Mouse (Mus musculus) midbrain, embryonic 16.5 days (tissue): ENCODE measurements around the gene Zfp639. TPM values are rescaled to one million over a fixed set of nuclear protein-coding genes. Genes with fewer than 3 reads are reported as not detected.

Source experiments
- ATAC-seq: fragments of 200-750 bp; cut with Nextera tagmentation; 2 replicates; pipeline ENCODE4 v1.8.0; 2017; ENCODE audit warnings: moderate TSS enrichment
- H3K27ac ChIP-seq: fragments of 300-500 bp; sonication (generic); 2 replicates; pipeline ENCODE4 v1.5.1; 2014; ENCODE audit warnings: mild to moderate bottlenecking, low read length, mixed read lengths
- H3K27me3 ChIP-seq: fragments of 300-500 bp; sonication (generic); 2 replicates; pipeline ENCODE4 v1.6.1; 2014; ENCODE audit warnings: low read depth, low read length, mixed read lengths; ENCODE audit not compliant: control insufficient read depth, insufficient read depth
- H3K36me3 ChIP-seq: fragments of 300-500 bp; sonication (generic); 2 replicates; pipeline ENCODE4 v1.6.1; 2014; ENCODE audit warnings: mild to moderate bottlenecking, low read length, moderate library complexity, mixed read lengths; ENCODE audit not compliant: control insufficient read depth, insufficient read depth
- H3K4me1 ChIP-seq: fragments of 300-500 bp; sonication (generic); 2 replicates; pipeline ENCODE4 v1.6.1; 2014; ENCODE audit warnings: mild to moderate bottlenecking, low read length, mixed read lengths; ENCODE audit not compliant: control insufficient read depth, insufficient read depth
- H3K4me2 ChIP-seq: fragments of 300-500 bp; sonication (generic); 2 replicates; pipeline ENCODE4 v1.6.1; 2014; ENCODE audit warnings: mild to moderate bottlenecking, low read length, mixed read lengths
- H3K4me3 ChIP-seq: fragments of 300-500 bp; sonication (generic); 2 replicates; pipeline ENCODE4 v1.5.1; 2014; ENCODE audit warnings: low read depth, mild to moderate bottlenecking, low read length, moderate library complexity, mixed read lengths
- H3K9ac ChIP-seq: fragments of 300-500 bp; sonication (generic); 2 replicates; pipeline ENCODE4 v1.6.1; 2014; ENCODE audit warnings: low read depth, low read length, mixed read lengths
- H3K9me3 ChIP-seq: fragments of 300-500 bp; sonication (generic); replicated peaks from 2 replicates; pipeline ENCODE4 v1.6.1; 2014; ENCODE audit warnings: mild to moderate bottlenecking, low read length, mixed read lengths; ENCODE audit not compliant: control insufficient read depth, poor library complexity, severe bottlenecking
- WGBS: fragments of 180-500 bp; shearing (Covaris S2); extraction: QIAGEN DNeasy Blood & Tissue Kit; methylation state at CpG from one replicate; pipeline ENCODE4 v1.1.7; 2014; 5-methylcytosine and 5-hydroxymethylcytosine counted together
- polyA plus RNA-seq: library from polyadenylated mRNA; unstranded; fragments of >200 nt; fragmentation: Nextera tagmentation; extraction: Ambion mirVana; gene quantifications from 2 replicates; pipeline ENCODE4 v1.2.1, GENCODE M21; 2015

Gene Zfp639
- polyA plus RNA-seq = 36.6 and 41.7 TPM in 2 replicates

GRCm38 (mm10) chr3:32509496-32510374 is at the start of gene Zfp639:
Gene Zfp639 (plus strand): TSS chr3:32510259.
- H3K9ac ChIP-seq = peak within 1 kb of the TSS; percentile 95
- H3K36me3 ChIP-seq = no peaks in the 10 kb centered on the region
- peaks cover 25% of the 10 kb centered on the region for H3K4me1 ChIP-seq
- peak within 1 kb of the TSS; percentile 60 for H3K4me2 ChIP-seq
- peak within 1 kb of the TSS; percentile 91 for H3K4me3 ChIP-seq
- ATAC-seq = peak; percentile 32; the same call in 1 of the 2 replicates
- 4% methylated on average over 24 of the region's 24 CpGs for WGBS
- peak within 1 kb of the TSS; percentile 84 for H3K27ac ChIP-seq
- H3K27me3 ChIP-seq = no peaks in the 10 kb centered on the region
- H3K9me3 ChIP-seq = no peaks in the 10 kb centered on the region

- Histone ChIP-seq H3K9me3 (no peaks in the 10 kb centered on the region), H3K27ac (no peak overlapping the region), H3K27me3 (no peaks in the 10 kb centered on the region), H3K36me3 (peaks cover 6% of the 10 kb centered on the region; the same call in 1 of the 2 replicates), H3K4me1 (no peaks in the 10 kb centered on the region), H3K9ac (no peak overlapping the region), H3K4me2 (no peak overlapping the region), H3K4me3 (no peak overlapping the region)
- 94% methylated on average over 4 of the region's 4 CpGs for WGBS
- no peak for ATAC-seq
Observed at GRCm38 (mm10) chr3:32467321-32467720, 42.7 kb upstream of the Zfp639 start.

- Histone ChIP-seq H3K4me1 (no peaks in the 10 kb centered on the region), H3K27me3 (no peaks in the 10 kb centered on the region), H3K27ac (no peak overlapping the region), H3K4me2 (no peak overlapping the region), H3K9ac (no peak overlapping the region), H3K36me3 (no peaks in the 10 kb centered on the region), H3K4me3 (no peak overlapping the region), H3K9me3 (no peaks in the 10 kb centered on the region)
- ATAC-seq = no peak
- 79% methylated on average over 4 of the region's 4 CpGs for WGBS
Observed at GRCm38 (mm10) chr3:32468411-32468810, 41.6 kb upstream of the Zfp639 start.

- Histone ChIP-seq H3K9ac (no peak overlapping the region), H3K4me3 (no peak overlapping the region), H3K27ac (no peak overlapping the region), H3K4me2 (no peak overlapping the region), H3K27me3 (no peaks in the 10 kb centered on the region), H3K36me3 (no peaks in the 10 kb centered on the region), H3K9me3 (no peaks in the 10 kb centered on the region), H3K4me1 (no peaks in the 10 kb centered on the region)
- no peak for ATAC-seq
- WGBS = 76% methylated on average over 7 of the region's 7 CpGs
Observed at GRCm38 (mm10) chr3:32470449-32470848, 39.6 kb upstream of the Zfp639 start.

GRCm38 (mm10) chr3:32471098-32471497 is 39.0 kb upstream of the Zfp639 start:
- H3K4me3 ChIP-seq = no peak overlapping the region
- H3K27me3 ChIP-seq = no peaks in the 10 kb centered on the region
- H3K4me1 ChIP-seq = no peaks in the 10 kb centered on the region
- no peak overlapping the region for H3K4me2 ChIP-seq
- no peak overlapping the region for H3K9ac ChIP-seq
- H3K27ac ChIP-seq = no peak overlapping the region
- no peaks in the 10 kb centered on the region for H3K36me3 ChIP-seq
- ATAC-seq = no peak
- 88% methylated on average over 6 of the region's 6 CpGs for WGBS
- no peaks in the 10 kb centered on the region for H3K9me3 ChIP-seq

- Histone ChIP-seq H3K27ac (no peak overlapping the region), H3K4me1 (no peaks in the 10 kb centered on the region), H3K4me2 (no peak overlapping the region), H3K9ac (no peak overlapping the region), H3K9me3 (no peaks in the 10 kb centered on the region), H3K4me3 (no peak overlapping the region), H3K27me3 (no peaks in the 10 kb centered on the region), H3K36me3 (no peaks in the 10 kb centered on the region)
- WGBS = 82% methylated on average over 14 of the region's 14 CpGs
- 0 out of 2 replicates have a peak, but pooled peaks have one; percentile 16 for ATAC-seq
Observed at GRCm38 (mm10) chr3:32472191-32472900, 37.7 kb upstream of the Zfp639 start.

- Histone ChIP-seq H3K27me3 (no peaks in the 10 kb centered on the region), H3K4me1 (no peaks in the 10 kb centered on the region), H3K36me3 (no peaks in the 10 kb centered on the region), H3K27ac (no peak overlapping the region), H3K9me3 (no peaks in the 10 kb centered on the region), H3K4me3 (no peak overlapping the region), H3K4me2 (no peak overlapping the region), H3K9ac (no peak overlapping the region)
- ATAC-seq = no peak
- 85% methylated on average over 10 of the region's 10 CpGs for WGBS
Observed at GRCm38 (mm10) chr3:32473184-32473583, 36.9 kb upstream of the Zfp639 start.

GRCm38 (mm10) chr3:32479961-32480360 is 30.1 kb upstream of the Zfp639 start:
- Histone ChIP-seq H3K4me3 (no peak overlapping the region), H3K4me1 (no peaks in the 10 kb centered on the region), H3K4me2 (no peak overlapping the region), H3K9me3 (no peaks in the 10 kb centered on the region), H3K36me3 (no peaks in the 10 kb centered on the region), H3K27me3 (no peaks in the 10 kb centered on the region), H3K9ac (no peak overlapping the region), H3K27ac (no peak overlapping the region)
- ATAC-seq = no peak
- 91% methylated on average over 7 of the region's 7 CpGs for WGBS

GRCm38 (mm10) chr3:32483035-32483434 is 27.0 kb upstream of the Zfp639 start:
- Histone ChIP-seq H3K27me3 (no peaks in the 10 kb centered on the region), H3K27ac (no peak overlapping the region), H3K9me3 (no peaks in the 10 kb centered on the region), H3K4me1 (no peaks in the 10 kb centered on the region), H3K4me3 (no peak overlapping the region), H3K36me3 (no peaks in the 10 kb centered on the region), H3K9ac (no peak overlapping the region), H3K4me2 (no peak overlapping the region)
- ATAC-seq = no peak
- WGBS = 78% methylated on average over 3 of the region's 3 CpGs
